Mouse (Mus musculus) spleen, postnatal 14 days (tissue): Measurements from ENCODE around the gene Styk1.

Experiments
- DNase-seq, 2 experiments: peaks; one replicate each; pipeline ENCODE4 v3.0.0; 2021 to 2022; ENCODE audit warnings: low spot score in 2 of 2

Gene Styk1

GRCm38 (mm10) chr6:131369866-131370616 is 16.6 kb upstream of the Styk1 start:
- DNase-seq = no peak

- no peak for DNase-seq
Measured at GRCm38 (mm10) chr6:131367101-131367500, 13.7 kb upstream of the Styk1 start.

GRCm38 (mm10) chr6:131364353-131364752 is 11.0 kb upstream of the Styk1 start:
- DNase-seq = no peak

GRCm38 (mm10) chr6:131362987-131363765 is 9.8 kb upstream of the Styk1 start:
- DNase-seq = no peak

- peak in 1 of 2 experiments; percentile 26 for DNase-seq
Measured at GRCm38 (mm10) chr6:131360693-131361092, 7.3 kb upstream of the Styk1 start.

- DNase-seq = no peak
Measured at GRCm38 (mm10) chr6:131359543-131359942, 6.1 kb upstream of the Styk1 start.

GRCm38 (mm10) chr6:131354913-131355312 is 1.5 kb upstream of the Styk1 start:
- DNase-seq = no peak

- DNase-seq = no peak
Measured at GRCm38 (mm10) chr6:131347026-131347425, 6.4 kb downstream of the Styk1 start.

GRCm38 (mm10) chr6:131344346-131344745 is 9.1 kb downstream of the Styk1 start:
- DNase-seq = no peak

- DNase-seq = no peak
Measured at GRCm38 (mm10) chr6:131340082-131340481, 13.3 kb downstream of the Styk1 start.

- no peak for DNase-seq
Measured at GRCm38 (mm10) chr6:131339309-131339708, 14.1 kb downstream of the Styk1 start.

- DNase-seq = no peak
Measured at GRCm38 (mm10) chr6:131338787-131339186, 14.6 kb downstream of the Styk1 start.

- DNase-seq = no peak
Measured at GRCm38 (mm10) chr6:131327076-131327475, 26.3 kb downstream of the Styk1 start.

- no peak for DNase-seq
Measured at GRCm38 (mm10) chr6:131321854-131322639, 31.4 kb downstream of the Styk1 start.

GRCm38 (mm10) chr6:131316155-131317101 is 37.0 kb downstream of the Styk1 start:
- DNase-seq = no peak

GRCm38 (mm10) chr6:131308031-131308430 is 45.4 kb downstream of the Styk1 start:
- no peak for DNase-seq

GRCm38 (mm10) chr6:131304776-131305175 is 48.6 kb downstream of the Styk1 start:
- no peak for DNase-seq

- DNase-seq = no peak
Measured at GRCm38 (mm10) chr6:131298531-131298930, 54.9 kb downstream of the Styk1 start.

- DNase-seq = no peak
Measured at GRCm38 (mm10) chr6:131294435-131295112, 58.8 kb downstream of the Styk1 start.

- DNase-seq = no peak
Measured at GRCm38 (mm10) chr6:131293916-131294315, 59.5 kb downstream of the Styk1 start.
